Mouse (Mus musculus) hindbrain, embryonic 14.5 days (tissue): ENCODE data around the gene Met. TPM values are rescaled to one million over a fixed set of nuclear protein-coding genes. Genes with fewer than 3 reads are reported as not detected.

Source experiments
- ATAC-seq: fragments of 200-750 bp; cut with Nextera tagmentation; 2 replicates; pipeline ENCODE4 v1.8.0; 2017; ENCODE audit warnings: moderate number of reproducible peaks, mild to moderate bottlenecking, moderate TSS enrichment, moderate library complexity; ENCODE audit not compliant: low FRiP score
- DNase-seq: peaks from one replicate; pipeline ENCODE4 v3.0.0-alpha.2; 2015; ENCODE audit warnings: low spot score
- H3K27ac ChIP-seq: fragments of 300-500 bp; sonication (generic); 2 replicates; pipeline ENCODE4 v1.5.1; 2014; ENCODE audit warnings: mild to moderate bottlenecking, moderate library complexity
- H3K27me3 ChIP-seq: fragments of 300-500 bp; sonication (generic); 2 replicates; pipeline ENCODE4 v1.6.1; 2014; ENCODE audit warnings: mild to moderate bottlenecking, low read length, mixed read lengths; ENCODE audit not compliant: control insufficient read depth, insufficient read depth
- H3K36me3 ChIP-seq: fragments of 300-500 bp; sonication (generic); replicated peaks from 2 replicates; pipeline ENCODE4 v1.6.1; 2014; ENCODE audit not compliant: control insufficient read depth, insufficient read depth
- H3K4me1 ChIP-seq: fragments of 300-500 bp; sonication (generic); replicated peaks from 2 replicates; pipeline ENCODE4 v1.6.1; 2014; ENCODE audit warnings: antibody characterized with exemption, low read length, mixed read lengths; ENCODE audit not compliant: control insufficient read depth, insufficient read depth
- H3K4me2 ChIP-seq: fragments of 300-500 bp; sonication (generic); replicated peaks from 2 replicates; pipeline ENCODE4 v1.6.1; 2014; ENCODE audit warnings: mild to moderate bottlenecking, moderate library complexity
- H3K4me3 ChIP-seq: fragments of 300-500 bp; sonication (generic); replicated peaks from 2 replicates; pipeline ENCODE4 v1.5.1; 2014; ENCODE audit warnings: mild to moderate bottlenecking, low read length
- H3K9ac ChIP-seq: fragments of 300-500 bp; sonication (generic); 2 replicates; pipeline ENCODE4 v1.6.1; 2014
- H3K9me3 ChIP-seq: fragments of 300-500 bp; sonication (generic); 2 replicates; pipeline ENCODE4 v1.6.1; 2016; ENCODE audit warnings: low read length; ENCODE audit not compliant: control insufficient read depth
- WGBS: fragments of 180-500 bp; shearing (Covaris S2); extraction: QIAGEN DNeasy Blood & Tissue Kit; methylation state at CpG from one replicate; pipeline ENCODE4 v1.1.7; 2014; 5-methylcytosine and 5-hydroxymethylcytosine counted together
- polyA plus RNA-seq: library from polyadenylated mRNA; unstranded; fragments of >200 nt; fragmentation: Nextera tagmentation; extraction: Ambion mirVana; gene quantifications from 2 replicates; pipeline ENCODE4 v1.2.1, GENCODE M21; 2014

Met gene
- polyA plus RNA-seq, 1 experiment from 2014 or later: 3.8 TPM

DNA sequence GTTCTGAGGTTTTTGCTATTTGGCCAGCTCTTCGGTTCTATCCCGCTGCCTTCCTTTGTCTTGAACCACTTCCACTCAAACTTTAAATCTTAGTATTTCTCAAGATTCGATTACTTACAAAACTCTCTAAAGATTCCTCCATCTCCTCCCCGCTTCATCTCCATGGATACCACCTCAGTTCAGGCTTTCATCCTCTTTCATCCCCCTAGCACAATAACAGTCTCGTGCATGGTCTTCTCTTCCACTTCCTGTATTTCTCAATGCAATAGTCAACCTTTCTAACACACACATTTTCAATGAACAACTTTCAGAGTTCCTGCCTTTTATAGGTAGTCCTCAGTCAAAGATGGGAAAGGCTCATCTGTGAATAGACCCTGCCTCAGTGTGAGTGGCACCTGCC lies 135.8 kb downstream of the Met start:
- H3K4me1 ChIP-seq: no peaks in the 10 kb centered on the region
- WGBS: 75% methylated on average over 5 of the region's 5 CpGs
- no peak for DNase-seq

GRCm38 (mm10) chr6:17601526-17601925 lies 137.9 kb downstream of the Met start:
- no peaks in the 10 kb centered on the region for H3K27me3 ChIP-seq
- no peak for ATAC-seq
- no peak overlapping the region for H3K4me2 ChIP-seq
- no peak for DNase-seq
- no peaks in the 10 kb centered on the region for H3K36me3 ChIP-seq
- no peak overlapping the region for H3K27ac ChIP-seq
- WGBS: 77% methylated on average over 2 of the region's 2 CpGs
- no peak overlapping the region for H3K4me3 ChIP-seq
- no peaks in the 10 kb centered on the region for H3K4me1 ChIP-seq
- no peaks in the 10 kb centered on the region for H3K9me3 ChIP-seq
- H3K9ac ChIP-seq: no peak overlapping the region

More for the DNA sequence above, 135.8 kb downstream of the Met start:
- no peak overlapping the region for H3K4me2 ChIP-seq
- no peak overlapping the region for H3K27ac ChIP-seq
- H3K27me3 ChIP-seq: no peaks in the 10 kb centered on the region
- no peaks in the 10 kb centered on the region for H3K36me3 ChIP-seq
- ATAC-seq: no peak
- H3K9me3 ChIP-seq: peaks cover under 1% of the 10 kb centered on the region; the same call in 1 of the 2 replicates
- H3K4me3 ChIP-seq: no peak overlapping the region
- H3K9ac ChIP-seq: no peak overlapping the region

GRCm38 (mm10) chr6:17606915-17607314 lies 143.3 kb downstream of the Met start:
- no peaks in the 10 kb centered on the region for H3K27me3 ChIP-seq
- H3K4me2 ChIP-seq: no peak overlapping the region
- ATAC-seq (no peak), DNase-seq (no peak)
- no peak overlapping the region for H3K27ac ChIP-seq
- no peaks in the 10 kb centered on the region for H3K36me3 ChIP-seq
- H3K4me1 ChIP-seq: no peaks in the 10 kb centered on the region
- WGBS: 92% methylated on average over 1 of the region's 1 CpGs
- no peaks in the 10 kb centered on the region for H3K9me3 ChIP-seq
- no peak overlapping the region for H3K4me3 ChIP-seq
- H3K9ac ChIP-seq: no peak overlapping the region

- Histone ChIP-seq H3K4me1 (no peaks in the 10 kb centered on the region), H3K4me2 (no peak overlapping the region), H3K27ac (no peak overlapping the region), H3K9ac (no peak overlapping the region), H3K9me3 (no peaks in the 10 kb centered on the region), H3K4me3 (no peak overlapping the region), H3K27me3 (no peaks in the 10 kb centered on the region), H3K36me3 (no peaks in the 10 kb centered on the region)
- ATAC-seq: no peak
- 92% methylated on average over 11 of the region's 11 CpGs for WGBS
- no peak for DNase-seq
Observed at GRCm38 (mm10) chr6:17611352-17612010, 147.9 kb downstream of the Met start.

- H3K27ac ChIP-seq: no peak overlapping the region
- DNase-seq (no peak), ATAC-seq (no peak)
- WGBS: 89% methylated on average over 4 of the region's 4 CpGs
- H3K9me3 ChIP-seq: no peaks in the 10 kb centered on the region
- no peaks in the 10 kb centered on the region for H3K4me1 ChIP-seq
- no peak overlapping the region for H3K4me2 ChIP-seq
- H3K36me3 ChIP-seq: no peaks in the 10 kb centered on the region
- no peak overlapping the region for H3K9ac ChIP-seq
- no peaks in the 10 kb centered on the region for H3K27me3 ChIP-seq
- H3K4me3 ChIP-seq: no peak overlapping the region
Observed at GRCm38 (mm10) chr6:17612652-17613051, 149.1 kb downstream of the Met start.

DNA sequence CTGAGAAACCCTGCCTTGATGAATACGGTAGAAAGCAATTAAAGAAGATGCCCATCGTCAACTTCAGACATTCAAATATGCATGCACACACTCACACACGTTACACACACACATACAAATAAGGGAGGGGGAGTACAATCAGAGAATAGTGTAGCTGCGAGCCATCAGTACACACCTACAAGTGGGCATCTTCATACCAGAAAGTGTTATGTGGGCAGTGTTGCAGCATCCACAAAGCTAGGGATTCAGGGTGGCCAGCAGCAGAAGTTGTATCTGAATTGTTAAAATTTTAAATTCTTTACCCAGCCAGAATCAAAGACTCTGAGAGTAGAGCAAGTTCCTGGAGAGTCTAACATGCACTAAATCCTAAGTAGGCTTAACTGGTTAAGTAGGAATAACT lies 157.2 kb downstream of the Met start:
- Histone ChIP-seq H3K4me2 (no peak overlapping the region), H3K4me3 (no peak overlapping the region), H3K9ac (no peak overlapping the region), H3K27me3 (no peaks in the 10 kb centered on the region), H3K36me3 (no peaks in the 10 kb centered on the region), H3K9me3 (no peaks in the 10 kb centered on the region), H3K27ac (no peak overlapping the region), H3K4me1 (no peaks in the 10 kb centered on the region)
- no peak for DNase-seq
- WGBS: 94% methylated on average over 4 of the region's 4 CpGs
- no peak for ATAC-seq

DNA sequence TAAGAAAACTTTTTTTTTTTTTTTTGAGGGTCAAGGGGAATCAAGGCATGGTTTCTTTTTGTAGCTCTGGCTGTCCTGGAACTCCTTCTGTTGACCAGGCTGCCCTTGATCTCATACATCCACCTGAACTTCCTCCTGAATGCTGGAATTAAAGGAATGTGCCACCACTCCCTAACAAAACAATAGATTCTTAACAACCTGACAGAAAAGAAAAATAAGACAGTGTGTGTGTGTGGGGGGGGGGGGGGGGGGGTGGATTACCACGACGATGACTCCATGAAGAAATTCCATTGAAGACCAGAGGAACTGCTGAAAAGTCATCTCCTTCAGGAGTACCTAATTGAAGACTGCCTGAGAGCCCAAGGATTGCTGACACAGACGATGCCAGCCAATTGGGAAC lies 157.8 kb downstream of the Met start:
- no peak overlapping the region for H3K4me3 ChIP-seq
- no peaks in the 10 kb centered on the region for H3K4me1 ChIP-seq
- no peaks in the 10 kb centered on the region for H3K36me3 ChIP-seq
- H3K4me2 ChIP-seq: no peak overlapping the region
- no peaks in the 10 kb centered on the region for H3K27me3 ChIP-seq
- DNase-seq (no peak), ATAC-seq (no peak)
- H3K9ac ChIP-seq: no peak overlapping the region
- H3K9me3 ChIP-seq: no peaks in the 10 kb centered on the region
- no peak overlapping the region for H3K27ac ChIP-seq
- 71% methylated on average over 3 of the region's 3 CpGs for WGBS

Other genes with a start within 250 kb of the Met start
- 19.4 and 24.1 TPM in 2 replicates for gene Cav2, start 182.6 kb upstream of the Met start, polyA plus RNA-seq
- gene Cav1, start 157.5 kb upstream of the Met start, polyA plus RNA-seq: 27.5 and 33.0 TPM in 2 replicates
- gene Capza2, start 172.4 kb downstream of the Met start, polyA plus RNA-seq: 274 and 277 TPM in 2 replicates
- gene St7, start 229.1 kb downstream of the Met start, polyA plus RNA-seq: 53.3 and 54.5 TPM in 2 replicates